In the genomic region with DNA sequence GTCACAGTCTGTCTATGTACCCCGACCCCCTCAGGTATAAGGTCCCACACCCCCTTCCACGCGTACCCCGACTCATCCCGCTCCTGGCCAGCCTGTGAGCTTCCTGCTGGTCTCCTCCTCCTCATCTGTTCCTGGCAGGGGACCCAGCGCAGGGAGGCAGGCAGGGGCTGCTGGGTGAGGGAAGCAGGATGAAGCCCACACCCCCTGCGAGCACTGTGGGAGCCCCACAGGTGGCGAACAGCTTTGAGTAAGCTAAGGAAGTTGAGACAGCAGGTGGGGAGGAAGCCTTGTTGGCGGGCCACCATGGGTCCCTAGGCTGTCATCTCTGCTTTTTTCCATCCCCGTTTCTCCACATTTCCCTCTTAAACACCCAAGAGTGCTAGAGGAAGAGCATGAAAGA, we compare ENCODE assay signal across 26 mouse cellular contexts.
A peak's percentile ranks its signal among the peaks of the same experiment; 100 is the strongest.
DNase-seq lines count a peak whose midpoint lies in the region; ATAC-seq and TF ChIP-seq lines count a peak whose summit lies in the region.
"Had no signal": no experiment of that assay in that cellular context is flagged by ENCODE, and none has a peak within 500 bp of the region (broad histone marks: within the 10 kb centered on the region; RNA-seq: fewer than 3 reads in every experiment).

No protein-coding gene starts in this region.

- WGBS in liver, postnatal 0 days (ENCODE audit: insufficient replicate concordance) = 52% methylated on average over 10 of the region's 10 CpGs
- WGBS in liver, embryonic 11.5 days = 43% methylated on average over 10 of the region's 10 CpGs
- 48% methylated on average over 10 of the region's 10 CpGs for WGBS in thymus, adult 2 months
- 53% methylated on average over 10 of the region's 10 CpGs for WGBS in hindbrain, postnatal 0 days

- H3K27ac ChIP-seq in liver, postnatal 0 days (ENCODE audit: low read depth) = peak overlapping the region; percentile 48; the same call in 1 of the 2 replicates
- H3K27ac ChIP-seq in liver, embryonic 11.5 days (ENCODE audit: low read depth, low read length) = no peak overlapping the region
- 0 out of 2 replicates have a peak overlapping the region, but pooled peaks have one; percentile 18 for H3K27ac ChIP-seq in thymus, adult 2 months (ENCODE audit: control insufficient read depth, insufficient read depth, low read length)
- H3K27ac ChIP-seq in hindbrain, postnatal 0 days = no peak overlapping the region
- H3K27ac ChIP-seq: embryonic facial prominence, embryonic 15.5 days; forebrain, embryonic 10.5 days; heart, embryonic 10.5 days; hindbrain, embryonic 12.5 days; limb, embryonic 15.5 days; midbrain, embryonic 15.5 days; stomach, embryonic 15.5 days had no signal

- no peak overlapping the region for H3K4me3 ChIP-seq in liver, postnatal 0 days (ENCODE audit: low read depth, low read length)
- no peak overlapping the region for H3K4me3 ChIP-seq in liver, embryonic 11.5 days (ENCODE audit: low read depth, low read length)
- H3K4me3 ChIP-seq in thymus, adult 2 months (ENCODE audit: control insufficient read depth, insufficient read depth, low read length) = no peak overlapping the region
- no peak overlapping the region for H3K4me3 ChIP-seq in hindbrain, postnatal 0 days (ENCODE audit: low read length)
- H3K4me3 ChIP-seq: embryonic facial prominence, embryonic 15.5 days; forebrain, embryonic 10.5 days; heart, embryonic 10.5 days; hindbrain, embryonic 12.5 days; limb, embryonic 15.5 days; midbrain, embryonic 15.5 days; myocyte; stomach, embryonic 15.5 days had no signal

- no peaks in the 10 kb centered on the region for H3K9me3 ChIP-seq in liver, postnatal 0 days (ENCODE audit: low read length)
- H3K9me3 ChIP-seq in liver, embryonic 11.5 days (ENCODE audit: control insufficient read depth, low read length) = no peaks in the 10 kb centered on the region
- H3K9me3 ChIP-seq in hindbrain, postnatal 0 days (ENCODE audit: low read length) = no peaks in the 10 kb centered on the region
- H3K9me3 ChIP-seq: embryonic facial prominence, embryonic 15.5 days; heart, embryonic 10.5 days; hindbrain, embryonic 12.5 days; limb, embryonic 15.5 days; midbrain, embryonic 15.5 days; stomach, embryonic 15.5 days had no signal

- H3K36me3 ChIP-seq in liver, postnatal 0 days (replicated peaks; ENCODE audit: insufficient read depth, low read length) = no peaks in the 10 kb centered on the region
- no peaks in the 10 kb centered on the region for H3K36me3 ChIP-seq in liver, embryonic 11.5 days (ENCODE audit: control insufficient read depth, insufficient read depth, low read length)
- no peaks in the 10 kb centered on the region for H3K36me3 ChIP-seq in thymus, adult 2 months (ENCODE audit: control insufficient read depth, insufficient read depth, low read length)
- H3K36me3 ChIP-seq in hindbrain, postnatal 0 days (ENCODE audit: insufficient read depth, low read length) = no peaks in the 10 kb centered on the region
- H3K36me3 ChIP-seq: embryonic facial prominence, embryonic 15.5 days; forebrain, embryonic 10.5 days; heart, embryonic 10.5 days; hindbrain, embryonic 12.5 days; limb, embryonic 15.5 days; midbrain, embryonic 15.5 days; stomach, embryonic 15.5 days had no signal

- H3K4me1 ChIP-seq in liver, postnatal 0 days (ENCODE audit: insufficient read depth) = peaks cover 4% of the 10 kb centered on the region; the same call in 1 of the 2 replicates
- H3K4me1 ChIP-seq in liver, embryonic 11.5 days (replicated peaks; ENCODE audit: control insufficient read depth, insufficient read depth, low read length) = peaks cover 5% of the 10 kb centered on the region; the same call in 1 of the 2 replicates
- H3K4me1 ChIP-seq in thymus, adult 2 months (replicated peaks; ENCODE audit: control insufficient read depth, insufficient read depth, low read length) = peaks cover 43% of the 10 kb centered on the region
- H3K4me1 ChIP-seq in hindbrain, postnatal 0 days (ENCODE audit: insufficient read depth, low read length) = no peaks in the 10 kb centered on the region

- peak; percentile 92 for DNase-seq in heart, adult 11 months
- no peak for DNase-seq in heart, adult 8-10 months (ENCODE audit: low spot score)
- no peak for DNase-seq in liver, postnatal 0 days
- DNase-seq in liver, embryonic 11.5 days (ENCODE audit: low spot score) = no peak
- peak; percentile 38 for DNase-seq in thymus, adult 2 months
- DNase-seq in lung, postnatal 10 days = no peak
- no peak for DNase-seq in hindbrain, postnatal 0 days (ENCODE audit: low spot score)
- DNase-seq: cerebellum, adult 11 months; cerebellum, postnatal 25 days; embryo, embryonic 11 days; gastrocnemius, postnatal 25 days; heart, postnatal 10 days; kidney, adult 8-10 months; kidney, postnatal 14 days; lung, adult 2 months; lung, postnatal 36 days; spleen, adult 18-20 months had no signal

- peak overlapping the region; percentile 24; the same call in 1 of the 2 replicates for H3K4me2 ChIP-seq in liver, postnatal 0 days (ENCODE audit: low read depth, low read length)
- no peak overlapping the region for H3K4me2 ChIP-seq in liver, embryonic 11.5 days
- H3K4me2 ChIP-seq in hindbrain, postnatal 0 days (ENCODE audit: low read depth, low read length) = no peak overlapping the region
- H3K4me2 ChIP-seq: embryonic facial prominence, embryonic 15.5 days; hindbrain, embryonic 12.5 days; limb, embryonic 15.5 days; midbrain, embryonic 15.5 days; stomach, embryonic 15.5 days had no signal

- no peak for TF ChIP-seq EP300 in liver, postnatal 0 days (IDR thresholded peaks at IDR 0.05; ENCODE audit: low read depth)

- 0 out of 2 replicates have a peak, but pooled peaks have one; percentile 0 for TF ChIP-seq CTCF in liver, postnatal 0 days (IDR thresholded peaks at IDR 0.05; ENCODE audit: low read depth)
- no peak for TF ChIP-seq CTCF in thymus, adult 2 months (IDR thresholded peaks at IDR 0.05; ENCODE audit: borderline replicate concordance, control insufficient read depth, extremely low read depth, insufficient read depth, low read length, poor library complexity)
- TF ChIP-seq CTCF in hindbrain, postnatal 0 days (IDR thresholded peaks at IDR 0.05; ENCODE audit: low read depth) = no peak; the same call in 1 of the 2 replicates

- no peak for TF ChIP-seq POLR2A in thymus, adult 2 months (IDR thresholded peaks at IDR 0.05; ENCODE audit: control insufficient read depth, extremely low read depth, insufficient read depth, low read length, poor library complexity)

- H3K9ac ChIP-seq in liver, postnatal 0 days (replicated peaks) = no peak overlapping the region
- no peak overlapping the region for H3K9ac ChIP-seq in liver, embryonic 11.5 days (ENCODE audit: low read depth, low read length)
- no peak overlapping the region for H3K9ac ChIP-seq in hindbrain, postnatal 0 days (replicated peaks; ENCODE audit: low read length)
- H3K9ac ChIP-seq: embryonic facial prominence, embryonic 15.5 days; hindbrain, embryonic 12.5 days; limb, embryonic 15.5 days; midbrain, embryonic 15.5 days; stomach, embryonic 15.5 days had no signal

- ATAC-seq in liver, postnatal 0 days = no peak
- no peak for ATAC-seq in liver, embryonic 11.5 days (replicated peaks; ENCODE audit: low FRiP score)
- ATAC-seq in hindbrain, postnatal 0 days = no peak
- ATAC-seq: inflammation-experienced regulatory T-cells, adult 6 months; midbrain, embryonic 15.5 days had no signal

- peaks cover 5% of the 10 kb centered on the region; the same call in 1 of the 2 replicates for H3K27me3 ChIP-seq in liver, postnatal 0 days (ENCODE audit: insufficient read depth, low read length)
- peaks cover 9% of the 10 kb centered on the region; the same call in 1 of the 2 replicates for H3K27me3 ChIP-seq in liver, embryonic 11.5 days (replicated peaks; ENCODE audit: control insufficient read depth, insufficient read depth, low read length)
- no peaks in the 10 kb centered on the region for H3K27me3 ChIP-seq in thymus, adult 2 months (ENCODE audit: control insufficient read depth, insufficient read depth, low read length)
- H3K27me3 ChIP-seq in hindbrain, postnatal 0 days (ENCODE audit: insufficient read depth, low read length) = no peaks in the 10 kb centered on the region

Comparison
In these comparisons a context has a peak if more than half of its experiments do, and no peak if none do; other contexts are left out.
1. DNase-seq: peak in heart, adult 11 months (single experiment) and thymus, adult 2 months (single experiment); none in heart, adult 8-10 months (single experiment), liver, postnatal 0 days (single experiment), liver, embryonic 11.5 days (single experiment), lung, postnatal 10 days (single experiment) and hindbrain, postnatal 0 days (single experiment).
2. H3K27ac ChIP-seq: peak in liver, postnatal 0 days (single experiment) and thymus, adult 2 months (single experiment); none in liver, embryonic 11.5 days (single experiment) and hindbrain, postnatal 0 days (single experiment).